Mouse (Mus musculus) MEL (cell line): ENCODE measurements at regions not wholly inside any gene's neighbourhood (a gene's known extent, or its start where the extent isn't known, plus 50 kb on each side); places are given as distances from the start of the nearest gene placed in this dataset.

ENCODE experiments used
- DNase-seq: peaks from one replicate; pipeline ENCODE4 v3.0.0; 2011; ENCODE audit warnings: low read depth, low spot score
- H3K27ac ChIP-seq: 2 replicates; pipeline ENCODE4 v1.5.1; 2012; ENCODE audit warnings: low read depth, mild to moderate bottlenecking, control low read depth, low read length, moderate library complexity; ENCODE audit not compliant: control insufficient read depth
- H3K27me3 ChIP-seq, 2 experiments: fragments of 150-350 bp in 1 of 2; sonication (generic) in 1 of 2; 2 replicates each; pipeline ENCODE4 v1.6.1; 2012; ENCODE audit warnings: low read length in 2 of 2, mild to moderate bottlenecking in 2 of 2, improper control_type of control experiment in 1 of 2, moderate library complexity in 1 of 2; ENCODE audit not compliant: insufficient read depth in 2 of 2, control insufficient read depth in 1 of 2
- H3K36me3 ChIP-seq, 2 experiments: 2 replicates each; pipeline ENCODE4 v1.6.1; 2012 to 2014; ENCODE audit warnings: low read length in 2 of 2, improper control_type of control experiment in 1 of 2, inconsistent platforms in 1 of 2, mild to moderate bottlenecking in 1 of 2; ENCODE audit not compliant: insufficient read depth in 2 of 2, control insufficient read depth in 1 of 2
- H3K4me1 ChIP-seq, 2 experiments: fragments of 150-350 bp in 1 of 2; sonication (generic) in 1 of 2; 2 replicates each; pipeline ENCODE4 v1.6.1; 2012; ENCODE audit warnings: low read length in 2 of 2, improper control_type of control experiment in 1 of 2, mild to moderate bottlenecking in 1 of 2; ENCODE audit not compliant: insufficient read depth in 2 of 2, control insufficient read depth in 1 of 2
- H3K4me3 ChIP-seq, 2 experiments: fragments of 150-350 bp in 1 of 2; sonication (generic) in 1 of 2; 2 replicates each; pipeline ENCODE4 v1.5.1; 2012; ENCODE audit warnings: low read depth in 2 of 2, low read length in 2 of 2, mild to moderate bottlenecking in 2 of 2, moderate library complexity in 2 of 2, control low read depth in 1 of 2, improper control_type of control experiment in 1 of 2; ENCODE audit not compliant: control insufficient read depth in 1 of 2, insufficient read depth in 1 of 2
- H3K79me2 ChIP-seq: 2 replicates; pipeline ENCODE4 v1.6.1; 2012; ENCODE audit warnings: mild to moderate bottlenecking, low read length, moderate library complexity; ENCODE audit not compliant: control insufficient read depth, poor library complexity, insufficient read depth
- H3K9ac ChIP-seq: 2 replicates; pipeline ENCODE4 v1.6.1; 2012; ENCODE audit warnings: low read depth, mild to moderate bottlenecking, control low read depth, low read length, moderate library complexity; ENCODE audit not compliant: control insufficient read depth, poor library complexity, severe bottlenecking
- H3K9me3 ChIP-seq: fragments of 150-350 bp; sonication (generic); replicated peaks from 2 replicates; pipeline ENCODE4 v1.6.1; 2012; ENCODE audit warnings: mild to moderate bottlenecking, low read length, improper control_type of control experiment, moderate library complexity; ENCODE audit not compliant: insufficient read depth
- CHD1 ChIP-seq: IDR thresholded peaks from 2 replicates; pipeline ENCODE4 v1.6.1; 2012; ENCODE audit warnings: low read depth, mild to moderate bottlenecking, inconsistent platforms, low read length, improper control_type of control experiment
- CHD2 ChIP-seq: IDR thresholded peaks from 2 replicates; pipeline ENCODE4 v1.6.1; 2011; ENCODE audit warnings: low read length, improper control_type of control experiment
- ELF1 ChIP-seq: IDR thresholded peaks from 2 replicates; pipeline ENCODE4 v1.6.1; 2014; ENCODE audit warnings: low read depth, mild to moderate bottlenecking, inconsistent platforms, low read length, improper control_type of control experiment, moderate library complexity
- EP300 ChIP-seq, 2 experiments: IDR thresholded peaks; 2 replicates each; pipeline ENCODE4 v1.6.1; 2011; ENCODE audit warnings: improper control_type of control experiment in 2 of 2, low read length in 2 of 2, low read depth in 1 of 2, mild to moderate bottlenecking in 1 of 2
- ETS1 ChIP-seq: IDR thresholded peaks from 2 replicates; pipeline ENCODE4 v1.6.1; 2012; ENCODE audit warnings: low read depth, mild to moderate bottlenecking, inconsistent platforms, low read length, improper control_type of control experiment, moderate library complexity
- GATA1 ChIP-seq: IDR thresholded peaks from 2 replicates; pipeline ENCODE4 v1.6.1; 2011; ENCODE audit warnings: low read depth, low read length, improper control_type of control experiment
- HCFC1 ChIP-seq: IDR thresholded peaks from 2 replicates; pipeline ENCODE4 v1.6.1; 2012; ENCODE audit warnings: low read depth, mild to moderate bottlenecking, inconsistent platforms, low read length, improper control_type of control experiment, moderate library complexity
- KAT2A ChIP-seq: conservative IDR thresholded peaks from 2 replicates; pipeline ENCODE4 v1.6.1; 2012; ENCODE audit warnings: low read depth, low read length, improper control_type of control experiment, inconsistent platforms
- MAFK ChIP-seq: IDR thresholded peaks from 2 replicates; pipeline ENCODE4 v1.6.1; 2011; ENCODE audit warnings: low read depth, mild to moderate bottlenecking, low read length, improper control_type of control experiment, borderline replicate concordance
- MAX ChIP-seq: IDR thresholded peaks from 2 replicates; pipeline ENCODE4 v1.6.1; 2011; ENCODE audit warnings: low read length, improper control_type of control experiment
- MEF2A ChIP-seq: IDR thresholded peaks from 2 replicates; pipeline ENCODE4 v1.6.1; 2014; ENCODE audit warnings: low read depth, mild to moderate bottlenecking, inconsistent platforms, low read length, improper control_type of control experiment; ENCODE audit not compliant: poor library complexity, insufficient replicate concordance, severe bottlenecking; ENCODE audit errors: extremely low read depth
- MYB ChIP-seq: IDR thresholded peaks from 2 replicates; pipeline ENCODE4 v1.6.1; 2011; ENCODE audit warnings: mild to moderate bottlenecking, low read depth, low read length, improper control_type of control experiment
- MYC ChIP-seq: IDR thresholded peaks from 2 replicates; pipeline ENCODE4 v1.6.1; 2011; ENCODE audit warnings: low read depth, mild to moderate bottlenecking, low read length, improper control_type of control experiment, moderate library complexity
- NELFE ChIP-seq: IDR thresholded peaks from 2 replicates; pipeline ENCODE4 v1.6.1; 2011; ENCODE audit warnings: low read depth, low read length, improper control_type of control experiment
- NRF1 ChIP-seq: IDR thresholded peaks from 2 replicates; pipeline ENCODE4 v1.6.1; 2014; ENCODE audit warnings: low read depth, mild to moderate bottlenecking, inconsistent platforms, low read length, improper control_type of control experiment, moderate library complexity; ENCODE audit not compliant: poor library complexity, insufficient read depth, severe bottlenecking
- POLR2A ChIP-seq, 2 experiments: IDR thresholded peaks; 2 replicates each; pipeline ENCODE4 v1.6.1; 2011 to 2012; ENCODE audit warnings: low read length in 2 of 2, mild to moderate bottlenecking in 2 of 2, control low read depth in 1 of 2, improper control_type of control experiment in 1 of 2, low read depth in 1 of 2, moderate library complexity in 1 of 2; ENCODE audit not compliant: control insufficient read depth in 1 of 2, insufficient read depth in 1 of 2, poor library complexity in 1 of 2
- POLR2AphosphoS2 ChIP-seq: IDR thresholded peaks from 2 replicates; pipeline ENCODE4 v1.6.1; 2011; ENCODE audit warnings: low read length, improper control_type of control experiment
- RAD21 ChIP-seq: IDR thresholded peaks from 2 replicates; pipeline ENCODE4 v1.6.1; 2011; ENCODE audit warnings: mild to moderate bottlenecking, low read depth, low read length, improper control_type of control experiment
- RCOR1 ChIP-seq: IDR thresholded peaks from 2 replicates; pipeline ENCODE4 v1.6.1; 2012; ENCODE audit warnings: low read depth, mild to moderate bottlenecking, inconsistent platforms, low read length, improper control_type of control experiment
- SIN3A ChIP-seq: IDR thresholded peaks from 2 replicates; pipeline ENCODE4 v1.6.1; 2012; ENCODE audit warnings: low read length, improper control_type of control experiment, inconsistent platforms
- SMC3 ChIP-seq: IDR thresholded peaks from 2 replicates; pipeline ENCODE4 v1.6.1; 2011; ENCODE audit warnings: low read depth, low read length, improper control_type of control experiment
- TBP ChIP-seq: IDR thresholded peaks from 2 replicates; pipeline ENCODE4 v1.8.0; 2011; ENCODE audit warnings: low read depth, low read length, improper control_type of control experiment
- TCF12 ChIP-seq: IDR thresholded peaks from 2 replicates; pipeline ENCODE4 v1.6.1; 2014; ENCODE audit warnings: low read depth, mild to moderate bottlenecking, inconsistent platforms, low read length, improper control_type of control experiment, moderate library complexity
- UBTF ChIP-seq: IDR thresholded peaks from 2 replicates; pipeline ENCODE4 v1.6.1; 2012; ENCODE audit warnings: low read depth, mild to moderate bottlenecking, inconsistent platforms, low read length, improper control_type of control experiment, moderate library complexity, borderline replicate concordance; ENCODE audit not compliant: insufficient read depth
- USF2 ChIP-seq, 2 experiments: IDR thresholded peaks; 2 replicates each; pipeline ENCODE4 v1.6.1; 2011 to 2012; ENCODE audit warnings: improper control_type of control experiment in 2 of 2, low read length in 2 of 2, borderline replicate concordance in 1 of 2, inconsistent platforms in 1 of 2, low read depth in 1 of 2, mild to moderate bottlenecking in 1 of 2; ENCODE audit not compliant: insufficient read depth in 1 of 2
- ZC3H11A ChIP-seq: IDR thresholded peaks from 2 replicates; pipeline ENCODE4 v1.6.1; 2012; ENCODE audit warnings: low read depth, mild to moderate bottlenecking, inconsistent platforms, low read length, improper control_type of control experiment
- ZNF384 ChIP-seq: IDR thresholded peaks from 2 replicates; pipeline ENCODE4 v1.6.1; 2012; ENCODE audit warnings: low read depth, mild to moderate bottlenecking, inconsistent platforms, low read length, improper control_type of control experiment

DNA sequence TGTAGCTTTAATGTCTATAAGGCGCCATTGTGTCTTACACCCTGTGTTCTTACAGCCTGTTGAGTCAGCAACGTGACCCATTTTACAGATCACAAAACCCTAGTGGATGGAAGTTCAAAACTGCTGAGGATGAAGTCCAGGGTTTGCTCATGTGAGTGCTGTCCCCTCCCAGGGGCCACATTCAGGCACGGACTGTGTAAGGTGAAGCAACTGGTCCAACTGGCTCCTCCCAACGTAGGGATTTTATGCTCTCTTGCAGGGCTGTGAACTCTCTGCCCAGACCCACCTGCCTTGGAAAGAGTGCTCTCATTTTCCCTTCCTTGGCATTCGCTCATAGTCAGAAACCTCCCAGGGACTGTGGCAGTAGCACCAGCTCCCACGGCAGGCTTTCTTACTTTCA, 53.8 kb upstream of the Nfe2l2 start:
- H3K4me1 ChIP-seq: no peaks in the 10 kb centered on the region
- no peaks in the 10 kb centered on the region for H3K36me3 ChIP-seq
- no peak overlapping the region for H3K9ac ChIP-seq
- TF ChIP-seq MAX (no peak), CHD2 (no peak), SIN3A (no peak), RAD21 (no peak), HCFC1 (no peak), MYB (no peak), RCOR1 (no peak), TBP (no peak), GATA1 (no peak), MYC (no peak), EP300 (IDR thresholded peaks at IDR 0.05; ENCODE audit: low read depth in 1 of 2, low read length in 2 of 2) (no peak), MEF2A (no peak), POLR2A (IDR thresholded peaks at IDR 0.05; ENCODE audit: control insufficient read depth in 1 of 2, insufficient read depth in 1 of 2, low read depth in 1 of 2, low read length in 2 of 2, poor library complexity in 1 of 2) (no peak), CHD1 (no peak), ZC3H11A (no peak), MAFK (no peak), USF2 (IDR thresholded peaks at IDR 0.05; ENCODE audit: borderline replicate concordance in 1 of 2, insufficient read depth in 1 of 2, low read depth in 1 of 2, low read length in 2 of 2) (no peak), KAT2A (no peak)
- DNase-seq: no peak
- H3K27me3 ChIP-seq: peaks cover 1 to 2% of the 10 kb centered on the region in 2 experiments; a peak in 2 of 4 replicates
- no peaks in the 10 kb centered on the region for H3K79me2 ChIP-seq
- H3K27ac ChIP-seq: no peak overlapping the region
- H3K9me3 ChIP-seq: no peaks in the 10 kb centered on the region
- no peak overlapping the region for H3K4me3 ChIP-seq

DNA sequence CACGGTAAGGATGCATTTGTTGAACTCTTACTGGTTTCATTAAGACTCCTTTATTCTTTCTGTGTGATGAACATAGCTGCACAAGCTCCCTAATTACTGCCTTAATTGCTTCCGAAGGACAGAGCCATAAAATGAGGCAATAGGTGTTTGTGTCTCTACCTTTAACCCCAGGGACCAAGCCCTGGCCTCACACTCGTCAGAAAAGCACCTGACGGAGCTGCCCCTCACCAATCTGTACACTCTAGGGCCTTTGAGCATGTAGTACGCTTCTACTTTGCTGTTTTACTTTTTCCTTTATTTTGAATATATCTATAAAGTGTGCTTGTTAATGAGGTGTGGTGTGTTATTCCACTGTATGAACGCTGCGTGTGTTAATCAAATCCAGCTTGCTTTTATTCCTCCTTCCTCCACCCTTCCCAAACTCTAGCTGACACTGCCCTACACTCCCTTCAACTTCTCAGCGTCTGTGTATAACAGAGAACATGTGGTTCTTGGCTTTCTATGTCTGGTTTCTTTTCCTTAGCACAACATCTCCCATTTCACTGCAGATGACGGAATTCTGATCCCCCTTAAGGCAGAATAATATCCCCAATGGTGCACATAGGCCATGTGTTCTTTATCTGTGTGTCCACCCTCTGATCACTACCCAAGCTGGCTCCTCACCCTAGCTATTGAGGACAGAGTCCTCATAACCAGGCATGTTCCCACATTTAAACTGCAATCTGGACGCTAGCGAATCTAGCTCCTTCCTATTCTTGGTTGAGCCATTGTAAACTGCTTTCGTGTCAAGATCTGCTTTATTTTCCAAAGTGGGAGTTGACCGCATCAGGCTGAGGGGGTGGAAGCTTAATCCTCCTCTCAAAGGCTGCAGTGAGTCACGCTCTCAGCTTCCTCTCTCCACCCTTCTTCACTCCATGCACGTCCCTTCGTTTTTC, 52.5 kb upstream of the Nfe2l2 start:
- no peak for DNase-seq
- Histone ChIP-seq H3K79me2 (no peaks in the 10 kb centered on the region), H3K27me3 (peaks cover 2 to 5% of the 10 kb centered on the region in 2 experiments; a peak in 3 of 4 replicates), H3K27ac (no peak overlapping the region), H3K36me3 (no peaks in the 10 kb centered on the region), H3K4me3 (no peak overlapping the region), H3K4me1 (no peaks in the 10 kb centered on the region), H3K9ac (no peak overlapping the region), H3K9me3 (no peaks in the 10 kb centered on the region)
- TF ChIP-seq NELFE (no peak), USF2 (IDR thresholded peaks at IDR 0.05; ENCODE audit: borderline replicate concordance in 1 of 2, insufficient read depth in 1 of 2, low read depth in 1 of 2, low read length in 2 of 2) (no peak), UBTF (no peak), MEF2A (no peak), POLR2AphosphoS2 (no peak), SMC3 (no peak), TCF12 (no peak), ELF1 (no peak), ZNF384 (no peak), EP300 (IDR thresholded peaks at IDR 0.05; ENCODE audit: low read depth in 1 of 2, low read length in 2 of 2) (no peak), MAX (no peak), ETS1 (no peak), RAD21 (no peak), RCOR1 (no peak), MYB (no peak), SIN3A (no peak), NRF1 (no peak), MYC (no peak)
